Mouse (Mus musculus): ENCODE data around the gene Adamts6. TPM values are rescaled to one million over a fixed set of nuclear protein-coding genes. Genes with fewer than 3 reads are reported as not detected.

The Adamts6 gene
- polyA plus RNA-seq, 1 experiment from 2014 or later, result 2.9 TPM

- ATAC-seq (replicated peaks; ENCODE audit: low FRiP score), result no peak
- Histone ChIP-seq H3K9me3 (ENCODE audit: control insufficient read depth, low read length) (no peaks in the 10 kb centered on the region), H3K36me3 (ENCODE audit: control insufficient read depth, insufficient read depth, low read length) (no peaks in the 10 kb centered on the region), H3K4me2 (ENCODE audit: low read depth, low read length, severe bottlenecking) (no peak overlapping the region), H3K4me1 (replicated peaks; ENCODE audit: control insufficient read depth, insufficient read depth, low read length) (no peaks in the 10 kb centered on the region), H3K27me3 (ENCODE audit: control insufficient read depth, insufficient read depth, low read length) (no peaks in the 10 kb centered on the region), H3K9ac (ENCODE audit: low read length) (no peak overlapping the region), H3K4me3 (ENCODE audit: low read depth, low read length) (no peak overlapping the region), H3K27ac (ENCODE audit: low read depth, low read length) (no peak overlapping the region)
- 85% methylated on average over 1 of the region's 1 CpGs for WGBS
- no peak for DNase-seq (ENCODE audit: low spot score)
These were observed 7.8 kb downstream of the Adamts6 start for GRCm38 (mm10) chr13:104295472-104295871.

GRCm38 (mm10) chr13:104329336-104329735 lies 41.7 kb downstream of the Adamts6 start:
- H3K27me3 ChIP-seq (ENCODE audit: control insufficient read depth, insufficient read depth, low read length), result no peaks in the 10 kb centered on the region
- H3K4me1 ChIP-seq (replicated peaks; ENCODE audit: control insufficient read depth, insufficient read depth, low read length), result no peaks in the 10 kb centered on the region
- 96% methylated on average over 3 of the region's 3 CpGs for WGBS
- H3K4me2 ChIP-seq (ENCODE audit: low read depth, low read length, severe bottlenecking), result no peak overlapping the region
- no peaks in the 10 kb centered on the region for H3K36me3 ChIP-seq (ENCODE audit: control insufficient read depth, insufficient read depth, low read length)
- no peak overlapping the region for H3K4me3 ChIP-seq (ENCODE audit: low read depth, low read length)
- H3K9ac ChIP-seq (ENCODE audit: low read length), result no peak overlapping the region
- ATAC-seq (replicated peaks; ENCODE audit: low FRiP score) (no peak), DNase-seq (ENCODE audit: low spot score) (no peak)
- H3K9me3 ChIP-seq (ENCODE audit: control insufficient read depth, low read length), result no peaks in the 10 kb centered on the region
- H3K27ac ChIP-seq (ENCODE audit: low read depth, low read length), result no peak overlapping the region

GRCm38 (mm10) chr13:104329742-104330141 lies 42.1 kb downstream of the Adamts6 start:
- Histone ChIP-seq H3K4me3 (ENCODE audit: low read depth, low read length) (no peak overlapping the region), H3K9ac (ENCODE audit: low read length) (no peak overlapping the region), H3K27me3 (ENCODE audit: control insufficient read depth, insufficient read depth, low read length) (no peaks in the 10 kb centered on the region), H3K4me2 (ENCODE audit: low read depth, low read length, severe bottlenecking) (no peak overlapping the region), H3K27ac (ENCODE audit: low read depth, low read length) (no peak overlapping the region), H3K4me1 (replicated peaks; ENCODE audit: control insufficient read depth, insufficient read depth, low read length) (no peaks in the 10 kb centered on the region), H3K36me3 (ENCODE audit: control insufficient read depth, insufficient read depth, low read length) (no peaks in the 10 kb centered on the region), H3K9me3 (ENCODE audit: control insufficient read depth, low read length) (no peaks in the 10 kb centered on the region)
- WGBS, result 96% methylated on average over 2 of the region's 2 CpGs
- ATAC-seq (replicated peaks; ENCODE audit: low FRiP score) (no peak), DNase-seq (ENCODE audit: low spot score) (no peak)

GRCm38 (mm10) chr13:104352590-104352989 lies 65.0 kb downstream of the Adamts6 start:
- Histone ChIP-seq H3K9ac (ENCODE audit: low read length) (no peak overlapping the region), H3K27ac (ENCODE audit: low read depth, low read length) (no peak overlapping the region), H3K27me3 (ENCODE audit: control insufficient read depth, insufficient read depth, low read length) (no peaks in the 10 kb centered on the region), H3K36me3 (ENCODE audit: control insufficient read depth, insufficient read depth, low read length) (no peaks in the 10 kb centered on the region), H3K4me2 (ENCODE audit: low read depth, low read length, severe bottlenecking) (no peak overlapping the region), H3K9me3 (ENCODE audit: control insufficient read depth, low read length) (no peaks in the 10 kb centered on the region), H3K4me1 (replicated peaks; ENCODE audit: control insufficient read depth, insufficient read depth, low read length) (no peaks in the 10 kb centered on the region), H3K4me3 (ENCODE audit: low read depth, low read length) (no peak overlapping the region)
- DNase-seq (ENCODE audit: low spot score) (no peak), ATAC-seq (replicated peaks; ENCODE audit: low FRiP score) (no peak)
- 43% methylated on average over 5 of the region's 5 CpGs for WGBS

- H3K4me1 ChIP-seq (replicated peaks; ENCODE audit: control insufficient read depth, insufficient read depth, low read length), result no peaks in the 10 kb centered on the region
- DNase-seq (ENCODE audit: low spot score) (no peak), ATAC-seq (replicated peaks; ENCODE audit: low FRiP score) (no peak)
- H3K4me2 ChIP-seq (ENCODE audit: low read depth, low read length, severe bottlenecking), result no peak overlapping the region
- H3K4me3 ChIP-seq (ENCODE audit: low read depth, low read length), result no peak overlapping the region
- H3K36me3 ChIP-seq (ENCODE audit: control insufficient read depth, insufficient read depth, low read length), result no peaks in the 10 kb centered on the region
- H3K9ac ChIP-seq (ENCODE audit: low read length), result no peak overlapping the region
- no peaks in the 10 kb centered on the region for H3K27me3 ChIP-seq (ENCODE audit: control insufficient read depth, insufficient read depth, low read length)
- WGBS, result 90% methylated on average over 8 of the region's 8 CpGs
- H3K27ac ChIP-seq (ENCODE audit: low read depth, low read length), result no peak overlapping the region
- no peaks in the 10 kb centered on the region for H3K9me3 ChIP-seq (ENCODE audit: control insufficient read depth, low read length)
These were observed 106.1 kb downstream of the Adamts6 start for GRCm38 (mm10) chr13:104393427-104394356.

- ATAC-seq (replicated peaks; ENCODE audit: low FRiP score) (no peak), DNase-seq (ENCODE audit: low spot score) (no peak)
- H3K36me3 ChIP-seq (ENCODE audit: control insufficient read depth, insufficient read depth, low read length), result no peaks in the 10 kb centered on the region
- H3K4me1 ChIP-seq (replicated peaks; ENCODE audit: control insufficient read depth, insufficient read depth, low read length), result no peaks in the 10 kb centered on the region
- H3K9me3 ChIP-seq (ENCODE audit: control insufficient read depth, low read length), result no peaks in the 10 kb centered on the region
- no peak overlapping the region for H3K4me3 ChIP-seq (ENCODE audit: low read depth, low read length)
- WGBS, result 70% methylated on average over 8 of the region's 8 CpGs
- no peak overlapping the region for H3K4me2 ChIP-seq (ENCODE audit: low read depth, low read length, severe bottlenecking)
- H3K27me3 ChIP-seq (ENCODE audit: control insufficient read depth, insufficient read depth, low read length), result no peaks in the 10 kb centered on the region
- no peak overlapping the region for H3K9ac ChIP-seq (ENCODE audit: low read length)
- H3K27ac ChIP-seq (ENCODE audit: low read depth, low read length), result no peak overlapping the region
These were observed 110.2 kb downstream of the Adamts6 start for GRCm38 (mm10) chr13:104397814-104398213.

GRCm38 (mm10) chr13:104432734-104433133 lies 145.1 kb downstream of the Adamts6 start:
- DNase-seq (ENCODE audit: low spot score) (no peak), ATAC-seq (replicated peaks; ENCODE audit: low FRiP score) (no peak)
- Histone ChIP-seq H3K4me3 (ENCODE audit: low read depth, low read length) (no peak overlapping the region), H3K9me3 (ENCODE audit: control insufficient read depth, low read length) (no peaks in the 10 kb centered on the region), H3K36me3 (ENCODE audit: control insufficient read depth, insufficient read depth, low read length) (no peaks in the 10 kb centered on the region), H3K4me2 (ENCODE audit: low read depth, low read length, severe bottlenecking) (no peak overlapping the region), H3K9ac (ENCODE audit: low read length) (no peak overlapping the region), H3K27me3 (ENCODE audit: control insufficient read depth, insufficient read depth, low read length) (no peaks in the 10 kb centered on the region), H3K27ac (ENCODE audit: low read depth, low read length) (no peak overlapping the region), H3K4me1 (replicated peaks; ENCODE audit: control insufficient read depth, insufficient read depth, low read length) (no peaks in the 10 kb centered on the region)
- WGBS, result 95% methylated on average over 2 of the region's 2 CpGs

GRCm38 (mm10) chr13:104442559-104442958 lies 154.9 kb downstream of the Adamts6 start:
- H3K9me3 ChIP-seq (ENCODE audit: control insufficient read depth, low read length), result no peaks in the 10 kb centered on the region

GRCm38 (mm10) chr13:104445437-104445836 lies 157.8 kb downstream of the Adamts6 start:
- WGBS, result 64% methylated on average over 1 of the region's 1 CpGs
- no peaks in the 10 kb centered on the region for H3K27me3 ChIP-seq (ENCODE audit: control insufficient read depth, insufficient read depth, low read length)
- no peak for ATAC-seq (replicated peaks; ENCODE audit: low FRiP score)
- no peak for DNase-seq (ENCODE audit: low spot score)
- no peak overlapping the region for H3K9ac ChIP-seq (ENCODE audit: low read length)
- H3K9me3 ChIP-seq (ENCODE audit: control insufficient read depth, low read length), result no peaks in the 10 kb centered on the region
- H3K4me1 ChIP-seq (replicated peaks; ENCODE audit: control insufficient read depth, insufficient read depth, low read length), result no peaks in the 10 kb centered on the region
- no peak overlapping the region for H3K4me2 ChIP-seq (ENCODE audit: low read depth, low read length, severe bottlenecking)
- H3K4me3 ChIP-seq (ENCODE audit: low read depth, low read length), result no peak overlapping the region
- no peaks in the 10 kb centered on the region; the same call in 1 of the 2 replicates for H3K36me3 ChIP-seq (ENCODE audit: control insufficient read depth, insufficient read depth, low read length)
- H3K27ac ChIP-seq (ENCODE audit: low read depth, low read length), result no peak overlapping the region

More at GRCm38 (mm10) chr13:104442559-104442958, 154.9 kb downstream of the Adamts6 start:
- DNase-seq (ENCODE audit: low spot score), result no peak
- H3K27ac ChIP-seq (ENCODE audit: low read depth, low read length), result no peak overlapping the region
- no peak overlapping the region for H3K4me2 ChIP-seq (ENCODE audit: low read depth, low read length, severe bottlenecking)
- ATAC-seq (replicated peaks; ENCODE audit: low FRiP score), result no peak
- no peaks in the 10 kb centered on the region for H3K4me1 ChIP-seq (replicated peaks; ENCODE audit: control insufficient read depth, insufficient read depth, low read length)
- no peak overlapping the region for H3K4me3 ChIP-seq (ENCODE audit: low read depth, low read length)
- no peak overlapping the region for H3K9ac ChIP-seq (ENCODE audit: low read length)
- 93% methylated on average over 7 of the region's 7 CpGs for WGBS
- no peaks in the 10 kb centered on the region; the same call in 1 of the 2 replicates for H3K36me3 ChIP-seq (ENCODE audit: control insufficient read depth, insufficient read depth, low read length)
- no peaks in the 10 kb centered on the region for H3K27me3 ChIP-seq (ENCODE audit: control insufficient read depth, insufficient read depth, low read length)

All from forebrain, embryonic 11.5 days (tissue).